Mouse (Mus musculus): ENCODE measurements around the gene Zc3hc1. TPM values are rescaled to one million over a fixed set of nuclear protein-coding genes. Genes with fewer than 3 reads are reported as not detected.

Gene Zc3hc1
- polyA plus RNA-seq, 1 experiment from 2014 or later = 69.4 TPM

- H3K4me3 ChIP-seq (replicated peaks) = no peak overlapping the region
- no peak for ATAC-seq (replicated peaks; ENCODE audit: low FRiP score)
- no peaks in the 10 kb centered on the region for H3K27me3 ChIP-seq
- H3K9me3 ChIP-seq (replicated peaks) = no peaks in the 10 kb centered on the region
- no peak overlapping the region for H3K4me2 ChIP-seq
- H3K27ac ChIP-seq = no peak overlapping the region
- peaks cover 6% of the 10 kb centered on the region; the same call in 1 of the 2 replicates for H3K4me1 ChIP-seq
- no peak overlapping the region for H3K9ac ChIP-seq
- no peaks in the 10 kb centered on the region for H3K36me3 ChIP-seq
- WGBS = 73% methylated on average over 6 of the region's 6 CpGs
Measured at GRCm38 (mm10) chr6:30346737-30347136, 44.1 kb downstream of the Zc3hc1 start.

GRCm38 (mm10) chr6:30344032-30344431, 46.8 kb downstream of the Zc3hc1 start:
- no peaks in the 10 kb centered on the region for H3K9me3 ChIP-seq (replicated peaks)
- H3K4me2 ChIP-seq = no peak overlapping the region
- peaks cover 6% of the 10 kb centered on the region; the same call in 1 of the 2 replicates for H3K4me1 ChIP-seq
- WGBS = 45% methylated on average over 6 of the region's 6 CpGs
- peak overlapping the region; percentile 10; the same call in 1 of the 2 replicates for H3K27ac ChIP-seq
- H3K27me3 ChIP-seq = no peaks in the 10 kb centered on the region
- no peak overlapping the region for H3K4me3 ChIP-seq (replicated peaks)
- no peak overlapping the region for H3K9ac ChIP-seq
- no peak for ATAC-seq (replicated peaks; ENCODE audit: low FRiP score)
- H3K36me3 ChIP-seq = no peaks in the 10 kb centered on the region

- Histone ChIP-seq H3K9ac (no peak overlapping the region), H3K27ac (no peak overlapping the region), H3K4me3 (replicated peaks) (no peak overlapping the region), H3K27me3 (no peaks in the 10 kb centered on the region), H3K4me1 (peaks cover 6% of the 10 kb centered on the region; the same call in 1 of the 2 replicates), H3K9me3 (replicated peaks) (no peaks in the 10 kb centered on the region), H3K4me2 (no peak overlapping the region), H3K36me3 (no peaks in the 10 kb centered on the region)
- WGBS = 85% methylated on average over 4 of the region's 4 CpGs
- ATAC-seq (replicated peaks; ENCODE audit: low FRiP score) = no peak
Measured at GRCm38 (mm10) chr6:30340231-30340873, 50.5 kb downstream of the Zc3hc1 start.

- Histone ChIP-seq H3K9ac (no peak overlapping the region), H3K4me1 (peaks cover 10% of the 10 kb centered on the region), H3K4me2 (0 out of 2 replicates have a peak overlapping the region, but pooled peaks have one; percentile 19), H3K9me3 (replicated peaks) (no peaks in the 10 kb centered on the region), H3K27ac (peak overlapping the region; percentile 69), H3K36me3 (no peaks in the 10 kb centered on the region), H3K4me3 (replicated peaks) (no peak overlapping the region), H3K27me3 (no peaks in the 10 kb centered on the region)
- 30% methylated on average over 5 of the region's 5 CpGs for WGBS
- ATAC-seq (replicated peaks; ENCODE audit: low FRiP score) = peak; percentile 80
Measured at GRCm38 (mm10) chr6:30336912-30337311, 53.9 kb downstream of the Zc3hc1 start.

- H3K27ac ChIP-seq = peak overlapping the region; percentile 58; the same call in 1 of the 2 replicates
- no peak overlapping the region for H3K9ac ChIP-seq
- ATAC-seq (replicated peaks; ENCODE audit: low FRiP score) = no peak
Measured at GRCm38 (mm10) chr6:30332262-30332661, 58.6 kb downstream of the Zc3hc1 start.

GRCm38 (mm10) chr6:30330706-30331105, 60.1 kb downstream of the Zc3hc1 start:
- H3K4me3 ChIP-seq (replicated peaks) = no peak overlapping the region
- no peak for ATAC-seq (replicated peaks; ENCODE audit: low FRiP score)
- no peaks in the 10 kb centered on the region for H3K27me3 ChIP-seq
- H3K4me2 ChIP-seq = no peak overlapping the region
- no peaks in the 10 kb centered on the region for H3K9me3 ChIP-seq (replicated peaks)
- peaks cover 18% of the 10 kb centered on the region for H3K4me1 ChIP-seq
- no peak overlapping the region for H3K9ac ChIP-seq
- H3K27ac ChIP-seq = no peak overlapping the region
- no peaks in the 10 kb centered on the region for H3K36me3 ChIP-seq
- WGBS = 47% methylated on average over 5 of the region's 5 CpGs

More at GRCm38 (mm10) chr6:30332262-30332661, 58.6 kb downstream of the Zc3hc1 start:
- Histone ChIP-seq H3K4me2 (no peak overlapping the region), H3K9me3 (replicated peaks) (no peaks in the 10 kb centered on the region), H3K36me3 (no peaks in the 10 kb centered on the region), H3K4me1 (peaks cover 11% of the 10 kb centered on the region), H3K4me3 (replicated peaks) (no peak overlapping the region), H3K27me3 (no peaks in the 10 kb centered on the region)
- WGBS = 56% methylated on average over 4 of the region's 4 CpGs

GRCm38 (mm10) chr6:30325932-30326501, 64.8 kb downstream of the Zc3hc1 start:
- Histone ChIP-seq H3K36me3 (no peaks in the 10 kb centered on the region), H3K4me3 (replicated peaks) (no peak overlapping the region)
- WGBS = 59% methylated on average over 4 of the region's 4 CpGs

GRCm38 (mm10) chr6:30321002-30321401, 69.8 kb downstream of the Zc3hc1 start:
- H3K27ac ChIP-seq = 0 out of 2 replicates have a peak overlapping the region, but pooled peaks have one; percentile 25
- peaks cover 8% of the 10 kb centered on the region; the same call in 1 of the 2 replicates for H3K4me1 ChIP-seq
- no peak overlapping the region for H3K4me3 ChIP-seq (replicated peaks)
- H3K27me3 ChIP-seq = no peaks in the 10 kb centered on the region
- H3K9me3 ChIP-seq (replicated peaks) = no peaks in the 10 kb centered on the region
- H3K4me2 ChIP-seq = no peak overlapping the region
- no peak for ATAC-seq (replicated peaks; ENCODE audit: low FRiP score)
- 32% methylated on average over 4 of the region's 4 CpGs for WGBS
- H3K36me3 ChIP-seq = no peaks in the 10 kb centered on the region
- no peak overlapping the region for H3K9ac ChIP-seq

More at GRCm38 (mm10) chr6:30325932-30326501, 64.8 kb downstream of the Zc3hc1 start:
- no peaks in the 10 kb centered on the region for H3K9me3 ChIP-seq (replicated peaks)
- no peaks in the 10 kb centered on the region for H3K27me3 ChIP-seq
- H3K27ac ChIP-seq = peak overlapping the region; percentile 74
- H3K9ac ChIP-seq = no peak overlapping the region
- peaks cover 10% of the 10 kb centered on the region for H3K4me1 ChIP-seq
- H3K4me2 ChIP-seq = no peak overlapping the region
- no peak for ATAC-seq (replicated peaks; ENCODE audit: low FRiP score)

GRCm38 (mm10) chr6:30319216-30319615, 71.6 kb downstream of the Zc3hc1 start:
- no peaks in the 10 kb centered on the region for H3K9me3 ChIP-seq (replicated peaks)
- WGBS = 72% methylated on average over 5 of the region's 5 CpGs
- H3K4me3 ChIP-seq (replicated peaks) = no peak overlapping the region
- no peak overlapping the region for H3K4me2 ChIP-seq
- H3K4me1 ChIP-seq = peaks cover 8% of the 10 kb centered on the region; the same call in 1 of the 2 replicates
- no peaks in the 10 kb centered on the region for H3K27me3 ChIP-seq
- H3K36me3 ChIP-seq = no peaks in the 10 kb centered on the region
- H3K9ac ChIP-seq = no peak overlapping the region
- no peak overlapping the region for H3K27ac ChIP-seq
- ATAC-seq (replicated peaks; ENCODE audit: low FRiP score) = no peak

Other genes with a start within 250 kb of the Zc3hc1 start
- gene Ube2h, start 86.5 kb downstream of the Zc3hc1 start, polyA plus RNA-seq (2015; fragmentation: Nextera tagmentation; extraction: Ambion mirVana) = 50.6 and 50.9 TPM in 2 replicates
- 28.6 and 33.2 TPM in 2 replicates for gene Klhdc10, start 10.8 kb upstream of the Zc3hc1 start, polyA plus RNA-seq (2015; fragmentation: Nextera tagmentation; extraction: Ambion mirVana)
- 44.5 and 46.6 TPM in 2 replicates for gene Tmem209, start 118.8 kb upstream of the Zc3hc1 start, polyA plus RNA-seq (2015; fragmentation: Nextera tagmentation; extraction: Ambion mirVana)
- not detected in 2 replicates for gene Ssmem1, start 118.8 kb upstream of the Zc3hc1 start, polyA plus RNA-seq (2015; fragmentation: Nextera tagmentation; extraction: Ambion mirVana)
- gene Cpa2, start 150.6 kb upstream of the Zc3hc1 start, polyA plus RNA-seq (2015; fragmentation: Nextera tagmentation; extraction: Ambion mirVana) = 20.2 and 21.5 TPM in 2 replicates
- 0.18 and 0.37 TPM in 2 replicates for gene Cpa4, start 177.3 kb upstream of the Zc3hc1 start, polyA plus RNA-seq (2015; fragmentation: Nextera tagmentation; extraction: Ambion mirVana)
- gene Cpa5, start 220.0 kb upstream of the Zc3hc1 start, polyA plus RNA-seq (2015; fragmentation: Nextera tagmentation; extraction: Ambion mirVana) = 0.40 and 0.66 TPM in 2 replicates
- 1.8 and 3.0 TPM in 2 replicates for gene Cpa1, start 248.2 kb upstream of the Zc3hc1 start, polyA plus RNA-seq (2015; fragmentation: Nextera tagmentation; extraction: Ambion mirVana)